Mouse (Mus musculus) forebrain, embryonic 16.5 days (tissue): Measurements from ENCODE around the gene Itgb1bp1. TPM values are rescaled to one million over a fixed set of nuclear protein-coding genes. Genes with fewer than 3 reads are reported as not detected.

ENCODE experiments used
- ATAC-seq: fragments of 200-750 bp; cut with Nextera tagmentation; 2 replicates; pipeline ENCODE4 v1.8.0; 2017; ENCODE audit warnings: mild to moderate bottlenecking, moderate library complexity
- H3K27ac ChIP-seq: fragments of 300-500 bp; sonication (generic); 2 replicates; pipeline ENCODE4 v1.5.1; 2014; ENCODE audit warnings: low read length, control low read depth
- H3K27me3 ChIP-seq: fragments of 300-500 bp; sonication (generic); replicated peaks from 2 replicates; pipeline ENCODE4 v1.6.1; 2014; ENCODE audit warnings: low read length; ENCODE audit not compliant: control insufficient read depth, insufficient read depth
- H3K36me3 ChIP-seq: fragments of 300-500 bp; sonication (generic); 2 replicates; pipeline ENCODE4 v1.6.1; 2014; ENCODE audit not compliant: control insufficient read depth, insufficient read depth
- H3K4me1 ChIP-seq: fragments of 300-500 bp; sonication (generic); replicated peaks from 2 replicates; pipeline ENCODE4 v1.6.1; 2014; ENCODE audit warnings: low read length; ENCODE audit not compliant: control insufficient read depth, insufficient read depth
- H3K4me2 ChIP-seq: fragments of 300-500 bp; sonication (generic); 2 replicates; pipeline ENCODE4 v1.6.1; 2014; ENCODE audit warnings: mild to moderate bottlenecking, low read length, control low read depth
- H3K4me3 ChIP-seq: fragments of 300-500 bp; sonication (generic); replicated peaks from 2 replicates; pipeline ENCODE4 v1.5.1; 2014; ENCODE audit warnings: mild to moderate bottlenecking, low read length, control low read depth
- H3K9ac ChIP-seq: fragments of 300-500 bp; sonication (generic); replicated peaks from 2 replicates; pipeline ENCODE4 v1.6.1; 2014; ENCODE audit warnings: low read depth, low read length, control low read depth
- H3K9me3 ChIP-seq: fragments of 300-500 bp; sonication (generic); 2 replicates; pipeline ENCODE4 v1.6.1; 2016; ENCODE audit warnings: low read length; ENCODE audit not compliant: control insufficient read depth
- WGBS: fragments of 180-500 bp; shearing (Covaris S2); extraction: QIAGEN DNeasy Blood & Tissue Kit; methylation state at CpG from one replicate; pipeline ENCODE4 v1.1.7; 2014; 5-methylcytosine and 5-hydroxymethylcytosine counted together
- polyA plus RNA-seq: library from polyadenylated mRNA; unstranded; fragments of >200 nt; fragmentation: Nextera tagmentation; extraction: Ambion mirVana; gene quantifications from 2 replicates; pipeline ENCODE4 v1.2.1, GENCODE M21; 2015

Itgb1bp1 gene
- polyA plus RNA-seq, 1 experiment from 2014 or later = 43.5 TPM

DNA sequence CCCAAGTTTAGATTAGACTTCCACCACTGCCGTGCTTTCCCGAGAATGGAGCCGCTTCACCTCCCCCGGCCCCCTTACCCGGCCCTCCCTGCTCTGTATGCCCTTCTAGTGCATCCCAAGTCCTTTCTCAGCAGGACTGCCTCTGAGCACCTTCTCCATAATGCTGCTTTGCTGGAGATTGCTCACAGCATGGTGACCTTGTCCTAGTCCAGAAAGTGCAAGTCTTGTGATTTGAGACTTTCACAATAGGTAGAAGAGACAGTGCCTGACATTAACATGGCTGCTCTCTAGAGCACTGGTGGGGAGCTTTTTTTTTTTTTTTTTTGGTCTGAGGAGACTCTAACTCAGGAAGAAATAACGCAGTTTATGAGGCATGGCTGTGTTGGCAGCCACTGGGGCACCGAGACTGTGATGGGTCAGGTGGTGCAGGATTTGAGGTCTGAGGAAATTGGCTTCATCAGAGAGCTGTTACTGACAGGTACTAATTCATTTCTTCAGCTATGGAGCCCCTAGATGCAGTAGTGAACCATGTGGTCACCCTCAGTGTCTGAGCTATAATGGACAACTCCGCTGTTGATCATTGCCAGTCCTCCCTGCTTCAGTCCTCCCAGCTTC, 71.4 kb downstream of the Itgb1bp1 start:
- Histone ChIP-seq H3K4me2 (no peak overlapping the region), H3K9ac (no peak overlapping the region), H3K9me3 (no peaks in the 10 kb centered on the region), H3K27me3 (no peaks in the 10 kb centered on the region), H3K4me3 (no peak overlapping the region), H3K27ac (no peak overlapping the region), H3K4me1 (no peaks in the 10 kb centered on the region), H3K36me3 (peaks cover 5% of the 10 kb centered on the region)
- ATAC-seq = no peak
- WGBS = 94% methylated on average over 8 of the region's 8 CpGs

DNA sequence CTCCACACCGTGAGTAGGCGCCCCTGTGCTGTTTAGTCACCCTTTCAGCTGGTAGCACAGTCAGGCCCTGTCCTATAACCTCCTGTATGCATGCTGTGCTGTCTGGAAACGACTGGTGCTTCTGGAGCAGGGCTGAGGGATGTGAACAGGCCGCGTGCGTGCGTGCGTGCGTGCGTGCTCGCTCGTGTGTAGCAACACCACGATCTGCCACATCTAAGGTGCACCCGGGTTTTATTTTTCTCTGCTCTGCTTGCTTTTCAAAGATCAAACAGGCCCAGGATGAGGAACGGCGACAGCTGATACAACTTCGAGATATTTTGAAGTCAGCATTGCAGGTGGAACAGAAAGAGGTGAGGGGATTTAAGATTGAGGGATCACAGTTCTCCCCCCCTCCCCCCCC, 73.2 kb downstream of the Itgb1bp1 start:
- Histone ChIP-seq H3K4me3 (no peak overlapping the region), H3K4me2 (no peak overlapping the region), H3K27ac (no peak overlapping the region), H3K9me3 (no peaks in the 10 kb centered on the region), H3K27me3 (no peaks in the 10 kb centered on the region), H3K4me1 (no peaks in the 10 kb centered on the region), H3K9ac (no peak overlapping the region), H3K36me3 (peaks cover 5% of the 10 kb centered on the region)
- 94% methylated on average over 17 of the region's 17 CpGs for WGBS
- no peak for ATAC-seq

DNA sequence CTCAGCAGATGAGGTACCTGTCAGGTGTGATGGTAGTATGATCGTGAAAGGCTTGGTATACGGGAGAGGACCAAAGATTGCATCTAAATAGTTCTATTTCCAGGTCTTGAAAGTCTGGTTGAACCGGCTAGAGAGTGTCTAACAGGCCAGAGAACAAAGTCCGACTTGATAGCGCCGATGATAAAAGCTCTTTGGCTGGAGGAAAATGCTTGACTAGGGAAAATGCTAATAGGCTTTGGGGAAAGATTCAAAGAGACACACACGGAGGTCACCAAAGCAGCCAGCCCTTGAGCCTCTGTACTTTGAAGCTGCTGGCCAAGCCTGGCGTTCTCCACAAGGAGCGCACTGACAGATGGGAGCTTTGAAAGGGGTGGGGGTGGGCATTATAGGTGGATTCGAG, 76.8 kb downstream of the Itgb1bp1 start:
- Histone ChIP-seq H3K4me3 (no peak overlapping the region), H3K27ac (no peak overlapping the region), H3K4me2 (no peak overlapping the region), H3K9ac (no peak overlapping the region), H3K4me1 (peaks cover 9% of the 10 kb centered on the region), H3K36me3 (peaks cover 11% of the 10 kb centered on the region), H3K27me3 (no peaks in the 10 kb centered on the region), H3K9me3 (no peaks in the 10 kb centered on the region)
- 81% methylated on average over 10 of the region's 10 CpGs for WGBS
- ATAC-seq = no peak

DNA sequence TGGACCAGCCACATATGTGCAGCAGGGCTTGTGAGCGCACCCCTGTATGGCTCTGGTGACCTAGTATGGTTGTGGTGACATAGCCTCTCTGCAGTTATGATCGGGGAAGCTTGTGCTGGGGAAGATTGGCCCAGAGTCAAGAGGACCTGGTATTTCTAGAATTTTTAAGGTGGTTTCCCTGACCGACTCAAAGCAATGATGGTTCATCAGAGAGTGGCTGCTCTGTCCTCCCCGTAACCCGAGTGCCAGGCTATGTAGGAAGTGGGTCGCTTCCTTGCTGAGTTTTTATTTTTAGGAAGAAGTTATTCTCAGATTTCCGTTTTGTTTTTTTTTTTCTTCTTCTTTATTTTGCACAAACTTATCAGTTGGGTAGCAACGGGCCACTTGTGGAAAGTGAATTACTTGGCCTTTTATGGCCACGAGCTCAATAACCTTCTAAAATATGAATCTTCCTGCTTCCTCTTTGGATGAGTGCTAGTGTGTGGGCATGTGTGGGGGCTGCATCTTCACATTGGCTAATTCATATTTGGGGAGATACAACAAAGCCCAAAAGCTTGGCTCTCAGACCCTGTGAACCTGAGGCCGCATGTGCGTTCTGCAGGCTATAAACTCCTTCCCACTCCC, 77.8 kb downstream of the Itgb1bp1 start:
- no peak overlapping the region for H3K27ac ChIP-seq
- peaks cover 9% of the 10 kb centered on the region for H3K4me1 ChIP-seq
- peaks cover 11% of the 10 kb centered on the region for H3K36me3 ChIP-seq
- no peaks in the 10 kb centered on the region for H3K27me3 ChIP-seq
- 91% methylated on average over 11 of the region's 11 CpGs for WGBS
- no peak overlapping the region for H3K4me3 ChIP-seq
- H3K9me3 ChIP-seq = no peaks in the 10 kb centered on the region
- no peak for ATAC-seq
- no peak overlapping the region for H3K9ac ChIP-seq
- H3K4me2 ChIP-seq = no peak overlapping the region

DNA sequence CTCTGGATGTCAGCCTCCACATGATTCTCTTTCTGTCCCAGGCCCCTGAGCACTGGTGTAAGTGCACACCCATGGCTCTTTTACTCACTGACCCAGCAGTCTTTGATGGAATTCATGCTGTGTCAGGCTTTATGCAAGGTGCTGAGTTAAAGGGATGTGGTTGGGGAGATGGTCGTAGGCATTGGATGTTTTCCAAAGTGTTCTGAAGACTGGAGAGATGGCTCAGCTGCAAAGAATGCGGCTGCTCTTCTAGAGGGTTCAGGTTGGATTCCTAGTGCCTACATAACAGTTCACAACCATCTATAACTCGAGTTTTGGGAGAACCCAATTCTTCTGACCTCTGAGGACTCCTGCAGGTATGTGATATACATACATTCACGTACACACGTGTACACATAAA, 78.7 kb downstream of the Itgb1bp1 start:
- H3K9ac ChIP-seq = no peak overlapping the region
- no peak overlapping the region for H3K4me3 ChIP-seq
- no peaks in the 10 kb centered on the region for H3K27me3 ChIP-seq
- ATAC-seq = no peak
- no peak overlapping the region for H3K4me2 ChIP-seq
- H3K27ac ChIP-seq = no peak overlapping the region
- peaks cover 9% of the 10 kb centered on the region for H3K4me1 ChIP-seq
- WGBS = 90% methylated on average over 5 of the region's 5 CpGs
- H3K36me3 ChIP-seq = peaks cover 9% of the 10 kb centered on the region
- no peaks in the 10 kb centered on the region for H3K9me3 ChIP-seq

DNA sequence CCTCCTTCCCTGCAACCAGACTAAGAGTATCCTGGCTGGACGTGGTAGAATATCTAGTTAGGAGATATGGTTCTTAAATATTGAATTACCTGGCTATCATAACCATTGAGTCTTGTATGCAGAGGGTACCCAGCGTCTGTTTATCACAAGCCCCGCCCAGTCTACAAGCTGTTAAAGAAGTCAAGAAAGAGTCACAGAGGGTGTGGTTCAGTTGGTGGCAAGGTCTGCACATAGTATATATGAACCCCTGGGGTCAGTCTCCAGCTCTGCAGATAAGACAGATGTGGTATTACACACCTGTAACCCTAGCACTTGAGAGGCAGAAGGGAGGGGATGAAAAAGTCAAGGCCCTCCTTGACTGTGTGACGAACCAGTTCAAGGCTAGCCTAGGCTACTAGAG, 80.3 kb downstream of the Itgb1bp1 start:
- Histone ChIP-seq H3K36me3 (peaks cover 9% of the 10 kb centered on the region), H3K9me3 (no peaks in the 10 kb centered on the region), H3K27me3 (no peaks in the 10 kb centered on the region), H3K4me1 (peaks cover 9% of the 10 kb centered on the region), H3K27ac (no peak overlapping the region), H3K4me2 (no peak overlapping the region), H3K4me3 (no peak overlapping the region), H3K9ac (no peak overlapping the region)
- no peak for ATAC-seq
- WGBS = 92% methylated on average over 4 of the region's 4 CpGs

DNA sequence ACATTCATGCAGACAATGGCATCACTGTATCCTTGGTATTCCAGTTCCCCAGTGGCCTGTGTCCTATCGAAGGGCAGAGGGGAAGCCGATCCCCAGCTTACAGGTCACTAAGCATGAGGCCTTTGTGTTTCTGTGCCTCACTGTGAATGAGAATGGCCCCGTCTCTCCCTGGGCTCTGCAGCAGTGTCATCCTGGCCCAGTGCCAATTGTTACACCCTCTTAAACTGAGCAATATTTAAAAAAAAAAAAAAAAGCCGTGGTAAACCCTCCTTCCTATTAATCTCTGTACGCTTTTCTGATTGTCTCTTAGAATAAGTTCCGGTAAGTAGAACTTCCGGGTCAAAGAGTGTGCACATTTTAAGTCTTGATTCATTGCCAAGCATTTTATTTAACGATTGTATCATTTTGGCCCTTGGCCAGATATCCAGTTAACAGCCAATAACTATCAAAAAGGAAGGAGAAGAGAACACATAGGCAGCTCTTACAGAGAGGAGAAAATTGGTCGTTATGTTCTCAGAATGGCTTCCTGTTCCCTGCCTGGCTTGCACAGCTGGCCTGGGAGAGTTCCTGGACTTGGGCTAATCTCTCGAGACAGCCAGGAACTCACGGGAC, 81.3 kb downstream of the Itgb1bp1 start:
- Histone ChIP-seq H3K27me3 (no peaks in the 10 kb centered on the region), H3K9me3 (no peaks in the 10 kb centered on the region), H3K27ac (0 out of 2 replicates have a peak overlapping the region, but pooled peaks have one; percentile 30), H3K9ac (no peak overlapping the region), H3K4me2 (no peak overlapping the region), H3K4me1 (peaks cover 9% of the 10 kb centered on the region), H3K36me3 (peaks cover 9% of the 10 kb centered on the region), H3K4me3 (no peak overlapping the region)
- 5% methylated on average over 11 of the region's 11 CpGs for WGBS
- peak; percentile 59 for ATAC-seq

DNA sequence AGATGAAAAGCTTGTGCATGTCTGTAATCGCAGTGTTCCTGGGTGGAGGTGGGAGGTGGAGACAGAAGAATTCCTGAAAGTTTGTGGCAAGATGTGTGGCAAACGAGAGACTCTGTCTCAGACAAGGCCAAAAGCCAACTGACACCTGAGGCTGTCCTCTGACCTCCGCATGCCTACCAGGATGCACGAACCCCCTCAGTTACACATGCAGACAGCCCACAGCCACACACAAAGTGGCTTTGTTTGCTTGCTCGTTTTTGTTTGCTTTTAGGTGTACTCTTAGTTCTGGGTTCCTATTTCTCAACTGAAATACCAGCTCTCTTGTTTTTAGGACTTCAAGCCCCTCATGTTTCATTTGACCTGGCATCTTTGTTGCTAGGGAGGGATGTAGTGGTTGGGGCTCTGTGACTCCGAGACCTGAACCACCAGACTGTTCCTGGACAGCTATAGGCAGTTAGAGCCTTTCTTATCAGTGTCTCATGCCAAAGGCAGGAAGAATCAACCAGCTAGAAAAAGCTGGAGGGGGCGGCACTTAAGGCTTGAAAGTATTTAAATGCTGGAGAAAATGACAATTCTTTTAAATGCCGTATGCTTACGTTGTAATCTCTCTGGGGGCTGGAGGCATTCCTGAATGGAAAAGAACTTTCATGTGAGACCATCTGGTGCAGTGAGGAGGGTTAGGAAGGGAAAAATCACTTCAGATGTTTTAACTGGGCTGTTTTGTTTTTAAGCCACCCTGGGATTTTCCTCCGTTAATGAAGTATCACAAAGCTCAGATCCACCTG, 84.4 kb downstream of the Itgb1bp1 start:
- Histone ChIP-seq H3K36me3 (no peaks in the 10 kb centered on the region; the same call in 1 of the 2 replicates), H3K9ac (no peak overlapping the region), H3K4me3 (no peak overlapping the region), H3K27me3 (no peaks in the 10 kb centered on the region), H3K4me1 (peaks cover 9% of the 10 kb centered on the region), H3K9me3 (no peaks in the 10 kb centered on the region), H3K27ac (no peak overlapping the region), H3K4me2 (no peak overlapping the region)
- WGBS = 77% methylated on average over 10 of the region's 10 CpGs
- no peak for ATAC-seq

DNA sequence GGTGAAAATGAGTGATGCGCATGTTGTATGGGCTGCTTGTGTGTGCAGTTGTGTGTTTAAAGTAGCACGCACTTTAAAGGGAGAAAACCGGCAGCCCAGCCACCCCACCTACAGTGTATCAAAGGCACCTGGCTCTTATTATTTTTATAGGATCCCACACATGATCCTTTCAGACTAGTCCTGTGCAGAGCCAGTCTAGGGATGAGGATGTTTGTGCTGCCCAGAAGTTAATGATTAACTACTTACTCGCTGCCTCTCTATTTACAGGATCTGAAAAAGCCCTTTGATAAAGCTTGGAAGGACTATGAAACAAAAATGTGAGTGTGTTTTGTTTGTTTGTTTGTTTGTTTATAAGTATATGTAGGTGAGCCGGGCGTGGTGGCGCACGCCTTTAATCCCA, 85.5 kb downstream of the Itgb1bp1 start:
- Histone ChIP-seq H3K27me3 (no peaks in the 10 kb centered on the region), H3K4me1 (peaks cover 9% of the 10 kb centered on the region), H3K9ac (no peak overlapping the region), H3K4me2 (no peak overlapping the region), H3K9me3 (no peaks in the 10 kb centered on the region), H3K36me3 (no peaks in the 10 kb centered on the region; the same call in 1 of the 2 replicates), H3K4me3 (no peak overlapping the region), H3K27ac (no peak overlapping the region)
- WGBS = 94% methylated on average over 8 of the region's 8 CpGs
- ATAC-seq = no peak
